Mouse (Mus musculus): Measurements from ENCODE around the gene Mthfd2l. TPM values are rescaled to one million over a fixed set of nuclear protein-coding genes. Genes with fewer than 3 reads are reported as not detected.

Mthfd2l gene
- polyA plus RNA-seq, 1 experiment from 2014 or later: 34.1 TPM

GRCm38 (mm10) chr5:90902380-90903260, 28.3 kb upstream of the Mthfd2l start:
- H3K36me3 ChIP-seq: no peaks in the 10 kb centered on the region
- DNase-seq (ENCODE audit: low spot score): no peak
- no peak overlapping the region for H3K27ac ChIP-seq
- peaks cover 10% of the 10 kb centered on the region; the same call in 1 of the 2 replicates for H3K4me1 ChIP-seq
- H3K4me3 ChIP-seq: peak overlapping the region; percentile 51
- WGBS: 12% methylated on average over 10 of the region's 10 CpGs
- peaks cover 18% of the 10 kb centered on the region for H3K27me3 ChIP-seq (ENCODE audit: insufficient read depth, poor library complexity, severe bottlenecking)
- H3K9me3 ChIP-seq: no peaks in the 10 kb centered on the region

- WGBS: 14% methylated on average over 22 of the region's 22 CpGs
Observed at GRCm38 (mm10) chr5:90903339-90904020, 27.4 kb upstream of the Mthfd2l start, which contains the start of gene Cxcl2. Gene Cxcl2, plus strand, starts transcription at chr5:90903871.

GRCm38 (mm10) chr5:90908983-90909382, 21.9 kb upstream of the Mthfd2l start:
- no peaks in the 10 kb centered on the region for H3K36me3 ChIP-seq
- 3% methylated on average over 2 of the region's 2 CpGs for WGBS
- H3K4me3 ChIP-seq: no peak overlapping the region
- no peaks in the 10 kb centered on the region for H3K9me3 ChIP-seq
- DNase-seq (ENCODE audit: low spot score): peak; percentile 83
- H3K4me1 ChIP-seq: no peaks in the 10 kb centered on the region
- peaks cover 15% of the 10 kb centered on the region for H3K27me3 ChIP-seq (ENCODE audit: insufficient read depth, poor library complexity, severe bottlenecking)
- H3K27ac ChIP-seq: no peak overlapping the region

More at GRCm38 (mm10) chr5:90903339-90904020, 27.4 kb upstream of the Mthfd2l start, which contains the start of gene Cxcl2:
- Histone ChIP-seq H3K27me3 (ENCODE audit: insufficient read depth, poor library complexity, severe bottlenecking) (peaks cover 21% of the 10 kb centered on the region), H3K4me1 (peaks cover 10% of the 10 kb centered on the region; the same call in 1 of the 2 replicates), H3K4me3 (peak within 1 kb of the TSS; percentile 51), H3K9me3 (no peaks in the 10 kb centered on the region), H3K36me3 (no peaks in the 10 kb centered on the region), H3K27ac (no peak within 1 kb of the TSS)
- peak; percentile 72 for DNase-seq (ENCODE audit: low spot score)

- Histone ChIP-seq H3K27me3 (ENCODE audit: insufficient read depth, poor library complexity, severe bottlenecking) (no peaks in the 10 kb centered on the region), H3K4me1 (no peaks in the 10 kb centered on the region), H3K9me3 (no peaks in the 10 kb centered on the region), H3K4me3 (no peak overlapping the region), H3K36me3 (no peaks in the 10 kb centered on the region), H3K27ac (no peak overlapping the region)
- DNase-seq (ENCODE audit: low spot score): no peak
- WGBS: 74% methylated on average over 2 of the region's 2 CpGs
Observed at GRCm38 (mm10) chr5:90919495-90919894, 11.4 kb upstream of the Mthfd2l start.

GRCm38 (mm10) chr5:90922958-90923357, 8.0 kb upstream of the Mthfd2l start:
- WGBS: 93% methylated on average over 4 of the region's 4 CpGs

GRCm38 (mm10) chr5:90930546-90930945, 371 bp upstream of the Mthfd2l start:
- H3K36me3 ChIP-seq: peaks cover 16% of the 10 kb centered on the region; the same call in 1 of the 2 replicates
- DNase-seq (ENCODE audit: low spot score): no peak
- peaks cover 5% of the 10 kb centered on the region for H3K4me1 ChIP-seq
- peak overlapping the region; percentile 99 for H3K27ac ChIP-seq
- peak overlapping the region; percentile 91 for H3K4me3 ChIP-seq
- H3K27me3 ChIP-seq (ENCODE audit: insufficient read depth, poor library complexity, severe bottlenecking): no peaks in the 10 kb centered on the region
- no peaks in the 10 kb centered on the region for H3K9me3 ChIP-seq
- 50% methylated on average over 2 of the region's 2 CpGs for WGBS

More at GRCm38 (mm10) chr5:90922958-90923357, 8.0 kb upstream of the Mthfd2l start:
- Histone ChIP-seq H3K27ac (no peak overlapping the region), H3K36me3 (no peaks in the 10 kb centered on the region), H3K4me1 (no peaks in the 10 kb centered on the region), H3K27me3 (ENCODE audit: insufficient read depth, poor library complexity, severe bottlenecking) (no peaks in the 10 kb centered on the region), H3K4me3 (no peak overlapping the region), H3K9me3 (no peaks in the 10 kb centered on the region)
- DNase-seq (ENCODE audit: low spot score): no peak

GRCm38 (mm10) chr5:90931911-90932310, 994 bp downstream of the Mthfd2l start:
- H3K27me3 ChIP-seq (ENCODE audit: insufficient read depth, poor library complexity, severe bottlenecking): no peaks in the 10 kb centered on the region
- peaks cover 16% of the 10 kb centered on the region; the same call in 1 of the 2 replicates for H3K36me3 ChIP-seq
- peaks cover 5% of the 10 kb centered on the region for H3K4me1 ChIP-seq
- H3K4me3 ChIP-seq: peak overlapping the region; percentile 91
- peak overlapping the region; percentile 99 for H3K27ac ChIP-seq
- no peaks in the 10 kb centered on the region for H3K9me3 ChIP-seq
- 9% methylated on average over 6 of the region's 6 CpGs for WGBS
- DNase-seq (ENCODE audit: low spot score): no peak

- H3K4me1 ChIP-seq: 0 out of 2 replicates have a peak, but pooled peaks cover 5% of the 10 kb centered on the region
- H3K27ac ChIP-seq: no peak overlapping the region
- H3K9me3 ChIP-seq: no peaks in the 10 kb centered on the region
- no peaks in the 10 kb centered on the region for H3K27me3 ChIP-seq (ENCODE audit: insufficient read depth, poor library complexity, severe bottlenecking)
- H3K36me3 ChIP-seq: peaks cover 16% of the 10 kb centered on the region; the same call in 1 of the 2 replicates
- DNase-seq (ENCODE audit: low spot score): no peak
- 79% methylated on average over 2 of the region's 2 CpGs for whole genome bisulfite sequencing
- no peak overlapping the region for H3K4me3 ChIP-seq
Observed at GRCm38 (mm10) chr5:90936706-90937105, 5.8 kb downstream of the Mthfd2l start.

- H3K4me1 ChIP-seq: no peaks in the 10 kb centered on the region
- 0 out of 2 replicates have a peak, but pooled peaks cover 3% of the 10 kb centered on the region for H3K36me3 ChIP-seq
- H3K27me3 ChIP-seq (ENCODE audit: insufficient read depth, poor library complexity, severe bottlenecking): no peaks in the 10 kb centered on the region
- no peaks in the 10 kb centered on the region for H3K9me3 ChIP-seq
- WGBS: 93% methylated on average over 2 of the region's 2 CpGs
- no peak for DNase-seq (ENCODE audit: low spot score)
- H3K27ac ChIP-seq: no peak overlapping the region
- no peak overlapping the region for H3K4me3 ChIP-seq
Observed at GRCm38 (mm10) chr5:90945453-90945852, 14.5 kb downstream of the Mthfd2l start.

- no peak for DNase-seq (ENCODE audit: low spot score)
- no peaks in the 10 kb centered on the region for H3K27me3 ChIP-seq (ENCODE audit: insufficient read depth, poor library complexity, severe bottlenecking)
- H3K27ac ChIP-seq: no peak overlapping the region
- 0 out of 2 replicates have a peak, but pooled peaks cover 3% of the 10 kb centered on the region for H3K36me3 ChIP-seq
- 72% methylated on average over 15 of the region's 15 CpGs for WGBS
- no peak overlapping the region for H3K4me3 ChIP-seq
- no peaks in the 10 kb centered on the region for H3K9me3 ChIP-seq
- no peaks in the 10 kb centered on the region for H3K4me1 ChIP-seq
Observed at GRCm38 (mm10) chr5:90949499-90949898, 18.6 kb downstream of the Mthfd2l start.

GRCm38 (mm10) chr5:90951475-90951874, 20.6 kb downstream of the Mthfd2l start:
- 45% methylated on average over 2 of the region's 2 CpGs for WGBS
- Histone ChIP-seq H3K27ac (no peak overlapping the region), H3K4me3 (no peak overlapping the region), H3K4me1 (no peaks in the 10 kb centered on the region), H3K9me3 (no peaks in the 10 kb centered on the region), H3K36me3 (0 out of 2 replicates have a peak, but pooled peaks cover 3% of the 10 kb centered on the region), H3K27me3 (ENCODE audit: insufficient read depth, poor library complexity, severe bottlenecking) (no peaks in the 10 kb centered on the region)
- no peak for DNase-seq (ENCODE audit: low spot score)

- 0 out of 2 replicates have a peak, but pooled peaks cover 3% of the 10 kb centered on the region for H3K36me3 ChIP-seq
- 69% methylated on average over 8 of the region's 8 CpGs for WGBS
- H3K27ac ChIP-seq: no peak overlapping the region
- no peak overlapping the region for H3K4me3 ChIP-seq
- H3K4me1 ChIP-seq: no peaks in the 10 kb centered on the region
- no peaks in the 10 kb centered on the region for H3K27me3 ChIP-seq (ENCODE audit: insufficient read depth, poor library complexity, severe bottlenecking)
- H3K9me3 ChIP-seq: no peaks in the 10 kb centered on the region
- no peak for DNase-seq (ENCODE audit: low spot score)
Observed at GRCm38 (mm10) chr5:90952731-90953481, 22.0 kb downstream of the Mthfd2l start.
